Mouse (Mus musculus): ENCODE data around the gene Fgf2. TPM values are rescaled to one million over a fixed set of nuclear protein-coding genes. Genes with fewer than 3 reads are reported as not detected.

Gene Fgf2
- total and polyA plus RNA-seq, 3 experiments, result 3.6 to 14.2 (median 9.0) TPM

DNA sequence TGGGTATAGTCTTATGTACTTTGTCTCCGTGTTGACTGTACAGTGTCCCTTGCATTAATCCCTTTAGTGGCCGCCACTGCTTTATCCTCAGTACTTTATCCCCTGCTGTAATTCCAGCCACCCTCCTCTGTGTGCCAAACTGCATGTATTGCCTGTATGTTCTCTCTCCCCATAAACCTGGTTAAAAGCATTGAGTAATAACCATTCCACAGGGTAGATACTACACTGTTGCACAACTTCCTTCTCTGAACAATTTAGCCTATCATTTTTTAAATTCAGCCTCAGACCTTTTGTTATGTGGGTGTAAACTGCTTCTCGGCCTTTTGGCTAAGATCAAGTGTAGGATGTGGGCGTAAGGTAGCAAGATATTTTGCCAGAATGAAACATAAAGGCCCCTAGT lies 17.0 kb downstream of the Fgf2 start:
- no peak overlapping the region for H3K9ac ChIP-seq (ENCODE audit: low read depth, low read length)
- H3K4me1 ChIP-seq (ENCODE audit: control insufficient read depth, insufficient read depth, low read length), result peaks cover 10% of the 10 kb centered on the region
- 0 out of 2 replicates have a peak, but pooled peaks cover 2% of the 10 kb centered on the region for H3K79me2 ChIP-seq (replicated peaks; ENCODE audit: control insufficient read depth, insufficient read depth, low read length)
- no peak overlapping the region for H3K4me3 ChIP-seq
- peaks cover 8% of the 10 kb centered on the region for H3K36me3 ChIP-seq (ENCODE audit: control insufficient read depth, insufficient read depth, low read length)
- DNase-seq, result no peak
- no peak overlapping the region for H3K27ac ChIP-seq
- H3K27me3 ChIP-seq (ENCODE audit: control insufficient read depth, insufficient read depth, low read length), result no peaks in the 10 kb centered on the region
- WGBS, result 87% methylated on average over 4 of the region's 4 CpGs
- TF ChIP-seq EP300 (IDR thresholded peaks at IDR 0.05; ENCODE audit: insufficient read depth, low read depth, low read length), result no peak
- TF ChIP-seq POLR2A (IDR thresholded peaks at IDR 0.05; ENCODE audit: insufficient read depth, low read depth, low read length), result no peak
- TF ChIP-seq CTCF (IDR thresholded peaks at IDR 0.05), result no peak
- intact Hi-C loops (cut with DNase I), result no loop called here

DNA sequence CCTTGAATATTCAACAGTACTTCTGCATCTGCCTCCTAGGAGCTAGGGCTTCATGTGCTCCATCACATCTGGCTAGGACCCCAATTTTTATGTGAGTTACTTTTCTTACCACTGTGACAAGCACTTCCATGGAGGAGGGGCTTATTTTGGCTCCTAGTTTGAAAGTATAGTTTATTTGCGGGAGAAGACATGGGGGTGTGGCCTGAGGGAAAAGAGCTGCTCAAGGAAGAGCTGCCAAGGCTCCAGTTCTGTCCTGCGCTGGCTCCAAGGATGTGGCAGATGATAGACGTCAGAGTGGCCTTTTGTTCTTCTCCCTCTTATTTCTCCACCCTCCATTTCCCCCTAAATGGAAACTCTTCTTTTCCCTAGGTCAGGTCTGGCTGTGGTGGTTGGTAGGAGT lies 17.8 kb downstream of the Fgf2 start:
- H3K4me3 ChIP-seq, result no peak overlapping the region
- intact Hi-C loops (cut with DNase I), result no loop called here
- H3K27ac ChIP-seq, result peak overlapping the region; percentile 18; the same call in 1 of the 2 replicates
- TF ChIP-seq POLR2A (IDR thresholded peaks at IDR 0.05; ENCODE audit: insufficient read depth, low read depth, low read length) (no peak), CTCF (IDR thresholded peaks at IDR 0.05) (no peak), EP300 (IDR thresholded peaks at IDR 0.05; ENCODE audit: insufficient read depth, low read depth, low read length) (no peak)
- WGBS, result 41% methylated on average over 3 of the region's 3 CpGs
- DNase-seq, result no peak
- 0 out of 2 replicates have a peak, but pooled peaks cover 2% of the 10 kb centered on the region for H3K79me2 ChIP-seq (replicated peaks; ENCODE audit: control insufficient read depth, insufficient read depth, low read length)
- peaks cover 12% of the 10 kb centered on the region for H3K4me1 ChIP-seq (ENCODE audit: control insufficient read depth, insufficient read depth, low read length)
- H3K9ac ChIP-seq (ENCODE audit: low read depth, low read length), result no peak overlapping the region
- H3K27me3 ChIP-seq (ENCODE audit: control insufficient read depth, insufficient read depth, low read length), result no peaks in the 10 kb centered on the region
- peaks cover 8% of the 10 kb centered on the region for H3K36me3 ChIP-seq (ENCODE audit: control insufficient read depth, insufficient read depth, low read length)

DNA sequence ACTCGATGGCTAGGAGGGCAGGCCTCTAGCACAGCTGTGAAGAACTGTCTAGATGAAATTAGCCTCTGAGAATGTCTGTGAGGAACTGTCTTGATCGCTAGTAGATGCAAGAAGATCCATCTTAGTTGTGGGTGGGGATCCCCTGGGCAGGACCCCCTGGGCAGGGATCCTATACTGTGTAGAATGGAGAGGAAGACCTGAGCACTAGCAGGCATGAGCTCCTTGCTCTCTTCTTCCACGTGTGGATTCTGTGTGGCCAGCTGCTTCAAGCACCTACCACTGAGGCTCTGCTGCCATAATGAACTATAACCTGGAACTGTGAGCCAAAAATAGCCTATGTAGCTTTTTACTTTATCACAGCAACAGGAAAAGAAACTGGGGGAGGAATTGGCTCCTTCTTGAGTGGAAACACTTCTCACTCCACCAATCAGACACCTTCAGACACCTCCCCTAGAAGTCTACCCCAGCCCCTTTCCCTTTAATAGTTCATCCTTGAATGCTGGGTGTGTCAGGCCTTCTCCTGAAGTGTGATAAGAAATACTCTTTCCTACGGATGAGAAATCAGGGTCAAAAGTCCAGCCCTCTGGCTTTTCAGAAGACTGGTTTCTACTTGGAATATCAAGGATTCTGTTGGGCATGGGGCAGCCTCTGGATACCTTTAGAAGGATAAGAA lies 18.4 kb downstream of the Fgf2 start:
- Histone ChIP-seq H3K4me1 (ENCODE audit: control insufficient read depth, insufficient read depth, low read length) (peaks cover 12% of the 10 kb centered on the region), H3K36me3 (ENCODE audit: control insufficient read depth, insufficient read depth, low read length) (peaks cover 8% of the 10 kb centered on the region), H3K27me3 (ENCODE audit: control insufficient read depth, insufficient read depth, low read length) (no peaks in the 10 kb centered on the region), H3K4me3 (no peak overlapping the region), H3K9ac (ENCODE audit: low read depth, low read length) (no peak overlapping the region), H3K27ac (peak overlapping the region; percentile 18; the same call in 1 of the 2 replicates), H3K79me2 (replicated peaks; ENCODE audit: control insufficient read depth, insufficient read depth, low read length) (0 out of 2 replicates have a peak, but pooled peaks cover 2% of the 10 kb centered on the region)
- no peak for DNase-seq
- intact Hi-C loops (cut with DNase I), result no loop called here
- 28% methylated on average over 4 of the region's 4 CpGs for WGBS
- no peak for TF ChIP-seq EP300 (IDR thresholded peaks at IDR 0.05; ENCODE audit: insufficient read depth, low read depth, low read length)
- no peak for TF ChIP-seq CTCF (IDR thresholded peaks at IDR 0.05)
- TF ChIP-seq POLR2A (IDR thresholded peaks at IDR 0.05; ENCODE audit: insufficient read depth, low read depth, low read length), result no peak

DNA sequence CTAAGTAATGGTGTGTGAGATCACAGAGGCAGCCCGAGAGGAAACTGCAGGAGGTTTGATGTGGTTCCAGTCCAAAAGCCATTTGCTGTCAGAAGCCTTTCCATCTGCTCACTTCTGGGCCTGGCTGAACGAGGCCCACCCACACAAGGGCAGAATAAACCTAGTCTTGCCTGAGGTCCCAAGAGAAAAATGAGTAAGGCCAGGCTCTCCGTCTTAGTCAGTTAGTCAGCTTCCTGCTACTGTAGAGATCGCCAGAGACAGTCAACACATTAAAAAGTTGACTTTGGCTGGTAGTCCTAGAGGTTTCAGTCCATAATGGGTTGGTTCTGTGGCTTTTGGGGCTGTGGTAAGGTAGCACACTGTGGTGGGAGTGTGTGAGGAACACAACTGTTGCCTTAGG lies 22.3 kb downstream of the Fgf2 start:
- Histone ChIP-seq H3K27ac (no peak overlapping the region), H3K36me3 (ENCODE audit: control insufficient read depth, insufficient read depth, low read length) (peaks cover 8% of the 10 kb centered on the region), H3K9ac (ENCODE audit: low read depth, low read length) (no peak overlapping the region), H3K4me1 (ENCODE audit: control insufficient read depth, insufficient read depth, low read length) (peaks cover 12% of the 10 kb centered on the region), H3K4me3 (no peak overlapping the region), H3K27me3 (ENCODE audit: control insufficient read depth, insufficient read depth, low read length) (no peaks in the 10 kb centered on the region), H3K79me2 (replicated peaks; ENCODE audit: control insufficient read depth, insufficient read depth, low read length) (0 out of 2 replicates have a peak, but pooled peaks cover 2% of the 10 kb centered on the region)
- WGBS, result 23% methylated on average over 4 of the region's 4 CpGs
- TF ChIP-seq EP300 (IDR thresholded peaks at IDR 0.05; ENCODE audit: insufficient read depth, low read depth, low read length) (no peak), CTCF (IDR thresholded peaks at IDR 0.05) (no peak), POLR2A (IDR thresholded peaks at IDR 0.05; ENCODE audit: insufficient read depth, low read depth, low read length) (no peak)
- intact Hi-C loops (cut with DNase I), result no loop called here
- DNase-seq, result peak in 1 of 2 experiments; percentile 41

DNA sequence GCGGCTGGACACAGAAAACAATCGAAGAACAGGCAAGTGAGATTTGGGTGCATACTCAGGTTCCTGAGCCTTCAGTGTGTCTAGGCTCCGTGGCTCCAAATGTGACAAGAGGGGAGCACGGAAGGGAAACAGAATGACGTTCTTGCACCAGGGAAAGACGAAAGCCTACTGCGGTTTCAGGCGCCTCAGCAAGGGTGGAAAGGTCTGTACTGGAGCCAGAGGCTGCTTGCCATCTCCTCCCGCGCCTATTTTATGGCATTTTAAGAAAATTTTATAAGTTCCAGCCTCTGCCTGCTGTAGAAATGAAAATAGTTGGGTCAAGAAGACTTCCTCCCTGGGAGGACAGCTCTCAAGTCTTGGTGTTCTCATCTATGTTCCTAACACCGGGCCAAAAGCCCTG lies 25.6 kb downstream of the Fgf2 start:
- no peak overlapping the region for H3K9ac ChIP-seq (ENCODE audit: low read depth, low read length)
- no peaks in the 10 kb centered on the region for H3K79me2 ChIP-seq (replicated peaks; ENCODE audit: control insufficient read depth, insufficient read depth, low read length)
- H3K27ac ChIP-seq, result no peak overlapping the region
- no peak for DNase-seq
- H3K36me3 ChIP-seq (ENCODE audit: control insufficient read depth, insufficient read depth, low read length), result no peaks in the 10 kb centered on the region
- H3K4me3 ChIP-seq, result no peak overlapping the region
- no peak for TF ChIP-seq POLR2A (IDR thresholded peaks at IDR 0.05; ENCODE audit: insufficient read depth, low read depth, low read length)
- TF ChIP-seq EP300 (IDR thresholded peaks at IDR 0.05; ENCODE audit: insufficient read depth, low read depth, low read length), result no peak
- no peak for TF ChIP-seq CTCF (IDR thresholded peaks at IDR 0.05)
- peaks cover 7% of the 10 kb centered on the region for H3K4me1 ChIP-seq (ENCODE audit: control insufficient read depth, insufficient read depth, low read length)
- H3K27me3 ChIP-seq (ENCODE audit: control insufficient read depth, insufficient read depth, low read length), result no peaks in the 10 kb centered on the region
- intact Hi-C loops (cut with DNase I), result no loop called here
- 84% methylated on average over 11 of the region's 11 CpGs for WGBS

DNA sequence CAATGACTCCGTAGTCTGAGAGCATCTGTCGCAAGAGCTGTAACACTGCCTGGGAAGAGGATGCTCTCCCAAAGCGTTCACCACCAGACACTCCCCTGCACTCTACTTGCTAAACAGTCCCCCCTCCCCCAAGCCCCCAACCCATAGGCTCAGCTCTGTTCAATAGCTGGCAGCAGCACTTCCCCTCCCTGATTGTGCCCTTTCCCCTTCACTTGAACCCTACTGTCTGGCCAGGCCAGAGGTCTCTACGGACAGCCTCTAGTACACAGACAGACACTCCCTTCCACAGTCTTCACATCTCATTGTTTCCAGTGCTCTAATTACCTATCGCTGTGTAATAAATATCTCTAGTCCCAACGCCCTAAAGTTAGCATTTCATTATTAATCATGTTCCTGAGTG lies 29.8 kb downstream of the Fgf2 start:
- DNase-seq, result no peak
- Histone ChIP-seq H3K27ac (no peak overlapping the region), H3K36me3 (ENCODE audit: control insufficient read depth, insufficient read depth, low read length) (no peaks in the 10 kb centered on the region), H3K9ac (ENCODE audit: low read depth, low read length) (no peak overlapping the region), H3K27me3 (ENCODE audit: control insufficient read depth, insufficient read depth, low read length) (no peaks in the 10 kb centered on the region), H3K4me3 (no peak overlapping the region), H3K4me1 (ENCODE audit: control insufficient read depth, insufficient read depth, low read length) (peaks cover 17% of the 10 kb centered on the region), H3K79me2 (replicated peaks; ENCODE audit: control insufficient read depth, insufficient read depth, low read length) (no peaks in the 10 kb centered on the region)
- whole genome bisulfite sequencing, result 84% methylated on average over 6 of the region's 6 CpGs
- TF ChIP-seq POLR2A (IDR thresholded peaks at IDR 0.05; ENCODE audit: insufficient read depth, low read depth, low read length), result no peak
- intact Hi-C loops (cut with DNase I), result no loop called here
